Mouse (Mus musculus): ENCODE measurements around the gene Shc2. TPM values are rescaled to one million over a fixed set of nuclear protein-coding genes. Genes with fewer than 3 reads are reported as not detected.

Shc2 gene
- polyA plus RNA-seq, 1 experiment from 2014 or later: 9.4 TPM

- DNase-seq (ENCODE audit: low spot score) (no peak), ATAC-seq (replicated peaks; ENCODE audit: low FRiP score) (no peak)
- Histone ChIP-seq H3K27me3 (ENCODE audit: control insufficient read depth, insufficient read depth, low read length) (no peaks in the 10 kb centered on the region; the same call in 1 of the 2 replicates), H3K4me1 (replicated peaks; ENCODE audit: control insufficient read depth, insufficient read depth, low read length) (no peaks in the 10 kb centered on the region), H3K9ac (ENCODE audit: low read length) (no peak overlapping the region), H3K27ac (ENCODE audit: low read depth, low read length) (no peak overlapping the region), H3K4me2 (ENCODE audit: low read depth, low read length, severe bottlenecking) (no peak overlapping the region), H3K9me3 (ENCODE audit: control insufficient read depth, low read length) (no peaks in the 10 kb centered on the region), H3K36me3 (ENCODE audit: control insufficient read depth, insufficient read depth, low read length) (no peaks in the 10 kb centered on the region), H3K4me3 (ENCODE audit: low read depth, low read length) (no peak overlapping the region)
- 58% methylated on average over 8 of the region's 8 CpGs for WGBS
Observed at GRCm38 (mm10) chr10:79595590-79595929, 42.2 kb downstream of the Shc2 start.

GRCm38 (mm10) chr10:79594872-79595589 lies 42.7 kb downstream of the Shc2 start:
- no peaks in the 10 kb centered on the region for H3K9me3 ChIP-seq (ENCODE audit: control insufficient read depth, low read length)
- DNase-seq (ENCODE audit: low spot score) (peak; percentile 83), ATAC-seq (replicated peaks; ENCODE audit: low FRiP score) (peak; percentile 76; the same call in 1 of the 2 replicates)
- H3K4me3 ChIP-seq (ENCODE audit: low read depth, low read length): no peak overlapping the region
- H3K27ac ChIP-seq (ENCODE audit: low read depth, low read length): no peak overlapping the region
- H3K4me1 ChIP-seq (replicated peaks; ENCODE audit: control insufficient read depth, insufficient read depth, low read length): no peaks in the 10 kb centered on the region
- 20% methylated on average over 17 of the region's 17 CpGs for WGBS
- H3K27me3 ChIP-seq (ENCODE audit: control insufficient read depth, insufficient read depth, low read length): no peaks in the 10 kb centered on the region; the same call in 1 of the 2 replicates
- H3K36me3 ChIP-seq (ENCODE audit: control insufficient read depth, insufficient read depth, low read length): no peaks in the 10 kb centered on the region
- H3K4me2 ChIP-seq (ENCODE audit: low read depth, low read length, severe bottlenecking): no peak overlapping the region
- H3K9ac ChIP-seq (ENCODE audit: low read length): no peak overlapping the region

GRCm38 (mm10) chr10:79594111-79594510 lies 43.6 kb downstream of the Shc2 start:
- no peaks in the 10 kb centered on the region; the same call in 1 of the 2 replicates for H3K27me3 ChIP-seq (ENCODE audit: control insufficient read depth, insufficient read depth, low read length)
- no peak for DNase-seq (ENCODE audit: low spot score)
- no peak overlapping the region for H3K27ac ChIP-seq (ENCODE audit: low read depth, low read length)
- no peak overlapping the region for H3K9ac ChIP-seq (ENCODE audit: low read length)
- no peaks in the 10 kb centered on the region for H3K9me3 ChIP-seq (ENCODE audit: control insufficient read depth, low read length)
- H3K4me3 ChIP-seq (ENCODE audit: low read depth, low read length): no peak overlapping the region
- ATAC-seq (replicated peaks; ENCODE audit: low FRiP score): no peak
- no peaks in the 10 kb centered on the region for H3K36me3 ChIP-seq (ENCODE audit: control insufficient read depth, insufficient read depth, low read length)
- WGBS: 61% methylated on average over 6 of the region's 6 CpGs
- H3K4me1 ChIP-seq (replicated peaks; ENCODE audit: control insufficient read depth, insufficient read depth, low read length): no peaks in the 10 kb centered on the region
- no peak overlapping the region for H3K4me2 ChIP-seq (ENCODE audit: low read depth, low read length, severe bottlenecking)

GRCm38 (mm10) chr10:79590702-79591101 lies 47.0 kb downstream of the Shc2 start:
- H3K4me1 ChIP-seq (replicated peaks; ENCODE audit: control insufficient read depth, insufficient read depth, low read length): no peaks in the 10 kb centered on the region
- no peak for ATAC-seq (replicated peaks; ENCODE audit: low FRiP score)
- WGBS: 91% methylated on average over 1 of the region's 1 CpGs
- H3K27me3 ChIP-seq (ENCODE audit: control insufficient read depth, insufficient read depth, low read length): no peaks in the 10 kb centered on the region; the same call in 1 of the 2 replicates
- H3K4me3 ChIP-seq (ENCODE audit: low read depth, low read length): no peak overlapping the region
- H3K4me2 ChIP-seq (ENCODE audit: low read depth, low read length, severe bottlenecking): no peak overlapping the region
- H3K36me3 ChIP-seq (ENCODE audit: control insufficient read depth, insufficient read depth, low read length): no peaks in the 10 kb centered on the region
- no peak for DNase-seq (ENCODE audit: low spot score)
- H3K9me3 ChIP-seq (ENCODE audit: control insufficient read depth, low read length): no peaks in the 10 kb centered on the region
- H3K9ac ChIP-seq (ENCODE audit: low read length): no peak overlapping the region
- H3K27ac ChIP-seq (ENCODE audit: low read depth, low read length): no peak overlapping the region

GRCm38 (mm10) chr10:79587752-79588126 lies 50.0 kb downstream of the Shc2 start:
- Histone ChIP-seq H3K4me3 (ENCODE audit: low read depth, low read length) (no peak overlapping the region), H3K4me2 (ENCODE audit: low read depth, low read length, severe bottlenecking) (no peak overlapping the region), H3K27ac (ENCODE audit: low read depth, low read length) (no peak overlapping the region), H3K4me1 (replicated peaks; ENCODE audit: control insufficient read depth, insufficient read depth, low read length) (no peaks in the 10 kb centered on the region), H3K9ac (ENCODE audit: low read length) (no peak overlapping the region), H3K9me3 (ENCODE audit: control insufficient read depth, low read length) (no peaks in the 10 kb centered on the region), H3K36me3 (ENCODE audit: control insufficient read depth, insufficient read depth, low read length) (no peaks in the 10 kb centered on the region), H3K27me3 (ENCODE audit: control insufficient read depth, insufficient read depth, low read length) (no peaks in the 10 kb centered on the region)
- ATAC-seq (replicated peaks; ENCODE audit: low FRiP score) (no peak), DNase-seq (ENCODE audit: low spot score) (peak; percentile 30)
- 74% methylated on average over 4 of the region's 4 CpGs for WGBS

- Histone ChIP-seq H3K9me3 (ENCODE audit: control insufficient read depth, low read length) (no peaks in the 10 kb centered on the region), H3K27me3 (ENCODE audit: control insufficient read depth, insufficient read depth, low read length) (no peaks in the 10 kb centered on the region), H3K4me2 (ENCODE audit: low read depth, low read length, severe bottlenecking) (no peak within 1 kb of the TSS), H3K27ac (ENCODE audit: low read depth, low read length) (no peak within 1 kb of the TSS), H3K4me3 (ENCODE audit: low read depth, low read length) (no peak within 1 kb of the TSS), H3K4me1 (replicated peaks; ENCODE audit: control insufficient read depth, insufficient read depth, low read length) (no peaks in the 10 kb centered on the region), H3K9ac (ENCODE audit: low read length) (no peak within 1 kb of the TSS), H3K36me3 (ENCODE audit: control insufficient read depth, insufficient read depth, low read length) (no peaks in the 10 kb centered on the region)
- DNase-seq (ENCODE audit: low spot score): peak; percentile 31
- WGBS: 85% methylated on average over 5 of the region's 5 CpGs
- no peak for ATAC-seq (replicated peaks; ENCODE audit: low FRiP score)
Observed at GRCm38 (mm10) chr10:79587061-79587751, 50.5 kb downstream of the Shc2 start, which contains the start of gene Theg. Theg (minus strand) TSS chr10:79587331.

GRCm38 (mm10) chr10:79586243-79586642 lies 51.5 kb downstream of the Shc2 start:
- no peaks in the 10 kb centered on the region for H3K27me3 ChIP-seq (ENCODE audit: control insufficient read depth, insufficient read depth, low read length)
- WGBS: 84% methylated on average over 8 of the region's 8 CpGs

GRCm38 (mm10) chr10:79585723-79586122 lies 52.0 kb downstream of the Shc2 start:
- no peaks in the 10 kb centered on the region for H3K36me3 ChIP-seq (ENCODE audit: control insufficient read depth, insufficient read depth, low read length)
- WGBS: 95% methylated on average over 5 of the region's 5 CpGs

More at GRCm38 (mm10) chr10:79586243-79586642, 51.5 kb downstream of the Shc2 start:
- H3K9me3 ChIP-seq (ENCODE audit: control insufficient read depth, low read length): no peaks in the 10 kb centered on the region
- no peak overlapping the region for H3K4me2 ChIP-seq (ENCODE audit: low read depth, low read length, severe bottlenecking)
- ATAC-seq (replicated peaks; ENCODE audit: low FRiP score) (no peak), DNase-seq (ENCODE audit: low spot score) (peak; percentile 34)
- H3K27ac ChIP-seq (ENCODE audit: low read depth, low read length): no peak overlapping the region
- no peaks in the 10 kb centered on the region for H3K36me3 ChIP-seq (ENCODE audit: control insufficient read depth, insufficient read depth, low read length)
- no peak overlapping the region for H3K9ac ChIP-seq (ENCODE audit: low read length)
- H3K4me3 ChIP-seq (ENCODE audit: low read depth, low read length): no peak overlapping the region
- H3K4me1 ChIP-seq (replicated peaks; ENCODE audit: control insufficient read depth, insufficient read depth, low read length): no peaks in the 10 kb centered on the region

More at GRCm38 (mm10) chr10:79585723-79586122, 52.0 kb downstream of the Shc2 start:
- Histone ChIP-seq H3K27ac (ENCODE audit: low read depth, low read length) (no peak overlapping the region), H3K4me2 (ENCODE audit: low read depth, low read length, severe bottlenecking) (no peak overlapping the region), H3K4me1 (replicated peaks; ENCODE audit: control insufficient read depth, insufficient read depth, low read length) (no peaks in the 10 kb centered on the region), H3K9me3 (ENCODE audit: control insufficient read depth, low read length) (no peaks in the 10 kb centered on the region), H3K9ac (ENCODE audit: low read length) (no peak overlapping the region), H3K4me3 (ENCODE audit: low read depth, low read length) (no peak overlapping the region), H3K27me3 (ENCODE audit: control insufficient read depth, insufficient read depth, low read length) (no peaks in the 10 kb centered on the region)
- no peak for ATAC-seq (replicated peaks; ENCODE audit: low FRiP score)
- DNase-seq (ENCODE audit: low spot score): peak; percentile 43

Measured in forebrain, embryonic 11.5 days (tissue).